Mouse (Mus musculus): ENCODE data around the gene Olfr644. TPM values are rescaled to one million over a fixed set of nuclear protein-coding genes. Genes with fewer than 3 reads are reported as not detected.

Olfr644 gene
- total and polyA plus RNA-seq, 3 experiments = not detected

- no peak for TF ChIP-seq IRF4 (IDR thresholded peaks at IDR 0.05; ENCODE audit: low read depth, low read length)
- Histone ChIP-seq H3K9ac (ENCODE audit: insufficient read depth, low read depth) (no peak overlapping the region), H3K4me3 (replicated peaks in 1 of 3; ENCODE audit: low read depth in 2 of 3, low read length in 2 of 3, poor library complexity in 1 of 3) (no peak overlapping the region), H3K27me3 (replicated peaks) (peaks cover 1% of the 10 kb centered on the region), H3K27ac (ENCODE audit: insufficient read depth, low read depth) (no peak overlapping the region), H3K4me1 (ENCODE audit: control insufficient read depth in 1 of 2, insufficient read depth in 2 of 2) (no peaks in the 10 kb centered on the region), H3K79me2 (replicated peaks; ENCODE audit: control insufficient read depth, extremely low read depth, insufficient read depth, poor library complexity, severe bottlenecking) (no peaks in the 10 kb centered on the region), H3K36me3 (replicated peaks in 1 of 2; ENCODE audit: control insufficient read depth in 1 of 2, insufficient read depth in 1 of 2, low read length in 1 of 2) (no peaks in the 10 kb centered on the region), H3K9me3 (replicated peaks; ENCODE audit: low read length) (no peaks in the 10 kb centered on the region), H3K4me2 (ENCODE audit: insufficient read depth, low read depth, poor library complexity, severe bottlenecking) (no peak overlapping the region)
- DNase-seq (ENCODE audit: extremely low read depth) = no peak
- dilution Hi-C loops (cut with MboI; ENCODE audit: extremely low pct_ligation_motif_present, extremely low pct_unique_long_range_greater_than_20kb, low sequenced_read_pairs) = no loop called here
- in situ Hi-C loops (cut with MboI; ENCODE audit: low pct_ligation_motif_present, low pct_unique_long_range_greater_than_20kb, low sequenced_read_pairs) = no loop called here
Measured at GRCm38 (mm10) chr7:104018953-104019352, 52.7 kb downstream of the Olfr644 start.

DNA sequence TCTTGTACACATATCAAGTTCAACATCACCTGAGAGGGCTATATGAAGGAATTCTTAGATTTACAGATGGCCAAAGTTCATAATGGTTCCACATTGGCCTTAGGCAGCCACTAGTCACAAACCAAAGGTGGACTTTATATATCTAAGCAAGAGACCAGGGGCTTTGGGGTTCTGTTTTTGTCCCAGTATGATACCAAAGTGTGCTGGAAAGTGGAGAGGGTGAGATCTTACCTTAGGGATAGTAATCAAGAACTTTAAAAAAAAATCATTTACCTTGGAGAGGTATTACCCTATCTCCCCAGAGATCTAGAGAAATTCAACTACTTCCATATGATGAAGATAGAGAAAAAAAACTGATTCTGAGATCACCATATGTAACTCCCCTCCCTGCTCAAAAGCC is 54.5 kb downstream of the Olfr644 start, which contains the start of gene Olfr639:
TSS of gene Olfr639 (minus strand) at position 101 of the 400 bp plus-strand sequence.
- no peak within 1 kb of the TSS for H3K4me3 ChIP-seq (replicated peaks in 1 of 3; ENCODE audit: low read depth in 2 of 3, low read length in 2 of 3, poor library complexity in 1 of 3)
- H3K79me2 ChIP-seq (replicated peaks; ENCODE audit: control insufficient read depth, extremely low read depth, insufficient read depth, poor library complexity, severe bottlenecking) = no peaks in the 10 kb centered on the region
- no peak for DNase-seq (ENCODE audit: extremely low read depth)
- H3K27me3 ChIP-seq (replicated peaks) = peaks cover 1% of the 10 kb centered on the region
- no peaks in the 10 kb centered on the region for H3K4me1 ChIP-seq (ENCODE audit: control insufficient read depth in 1 of 2, insufficient read depth in 2 of 2)
- H3K36me3 ChIP-seq (replicated peaks in 1 of 2; ENCODE audit: control insufficient read depth in 1 of 2, insufficient read depth in 1 of 2, low read length in 1 of 2) = no peaks in the 10 kb centered on the region
- TF ChIP-seq MXI1 (IDR thresholded peaks at IDR 0.05; ENCODE audit: low read depth, low read length) (no peak), KAT2A (IDR thresholded peaks at IDR 0.05; ENCODE audit: insufficient replicate concordance, low read length) (no peak), POLR2AphosphoS2 (IDR thresholded peaks at IDR 0.05; ENCODE audit: low read depth, low read length) (no peak), BHLHE40 (IDR thresholded peaks at IDR 0.05; ENCODE audit: low read depth, low read length) (no peak), ETS1 (conservative IDR thresholded peaks at IDR 0.05; ENCODE audit: low read depth, low read length) (no peak), USF1 (IDR thresholded peaks at IDR 0.05; ENCODE audit: low read depth, low read length) (no peak), ELF1 (IDR thresholded peaks at IDR 0.05; ENCODE audit: low read depth, low read length) (no peak), SIN3A (IDR thresholded peaks at IDR 0.05; ENCODE audit: low read length) (no peak), ZNF384 (IDR thresholded peaks at IDR 0.05; ENCODE audit: low read depth, low read length) (no peak), USF2 (conservative IDR thresholded peaks at IDR 0.05; ENCODE audit: low read depth, low read length) (no peak), RAD21 (IDR thresholded peaks at IDR 0.05; ENCODE audit: low read depth, low read length) (no peak), JUN (IDR thresholded peaks at IDR 0.05; ENCODE audit: insufficient read depth, low read depth, low read length) (no peak), CHD1 (IDR thresholded peaks at IDR 0.05; ENCODE audit: low read depth, low read length) (no peak), MAZ (IDR thresholded peaks at IDR 0.05; ENCODE audit: low read depth, low read length) (no peak)
- H3K9me3 ChIP-seq (replicated peaks; ENCODE audit: low read length) = no peaks in the 10 kb centered on the region
- no peak within 1 kb of the TSS for H3K27ac ChIP-seq (ENCODE audit: insufficient read depth, low read depth)
- in situ Hi-C loops (cut with MboI; ENCODE audit: low pct_ligation_motif_present, low pct_unique_long_range_greater_than_20kb, low sequenced_read_pairs) (no loop called here), dilution Hi-C loops (cut with MboI; ENCODE audit: extremely low pct_ligation_motif_present, extremely low pct_unique_long_range_greater_than_20kb, low sequenced_read_pairs) (no loop called here)
- no peak within 1 kb of the TSS for H3K4me2 ChIP-seq (ENCODE audit: insufficient read depth, low read depth, poor library complexity, severe bottlenecking)
- no peak within 1 kb of the TSS for H3K9ac ChIP-seq (ENCODE audit: insufficient read depth, low read depth)

Other genes with a start within 250 kb of the Olfr644 start
Only the 20 nearest of the 30 such genes appear.
- gene Olfr631, start 143.0 kb downstream of the Olfr644 start, total RNA-seq (2012; rRNA removed) = not detected in 2 replicates
- not detected in 2 replicates for gene Olfr631, start 143.0 kb downstream of the Olfr644 start, total RNA-seq (2014; rRNA removed)
- not detected in 2 replicates for gene Olfr631, start 143.0 kb downstream of the Olfr644 start, polyA plus RNA-seq (2012; ENCODE audit: insufficient read length, low read depth)
- gene Olfr632, start 137.5 kb downstream of the Olfr644 start, total RNA-seq (2012; rRNA removed) = not detected in 2 replicates
- gene Olfr632, start 137.5 kb downstream of the Olfr644 start, total RNA-seq (2014; rRNA removed) = not detected in 2 replicates
- gene Olfr632, start 137.5 kb downstream of the Olfr644 start, polyA plus RNA-seq (2012; ENCODE audit: insufficient read length, low read depth) = not detected in 2 replicates
- gene Olfr633, start 127.4 kb downstream of the Olfr644 start, total RNA-seq (2012; rRNA removed) = not detected in 2 replicates
- gene Olfr633, start 127.4 kb downstream of the Olfr644 start, total RNA-seq (2014; rRNA removed) = not detected in 2 replicates
- gene Olfr633, start 127.4 kb downstream of the Olfr644 start, polyA plus RNA-seq (2012; ENCODE audit: insufficient read length, low read depth) = not detected in 2 replicates
- gene Olfr635, start 100.7 kb downstream of the Olfr644 start, total RNA-seq (2012; rRNA removed) = not detected in 2 replicates
- not detected in 2 replicates for gene Olfr635, start 100.7 kb downstream of the Olfr644 start, total RNA-seq (2014; rRNA removed)
- 0.03 TPM in 1 of 2 replicates, not detected in the other for gene Olfr635, start 100.7 kb downstream of the Olfr644 start, polyA plus RNA-seq (2012; ENCODE audit: insufficient read length, low read depth)
- not detected in 2 replicates for gene Olfr638, start 73.1 kb downstream of the Olfr644 start, total RNA-seq (2012; rRNA removed)
- gene Olfr638, start 73.1 kb downstream of the Olfr644 start, total RNA-seq (2014; rRNA removed) = not detected in 2 replicates
- not detected in 2 replicates for gene Olfr638, start 73.1 kb downstream of the Olfr644 start, polyA plus RNA-seq (2012; ENCODE audit: insufficient read length, low read depth)
- not detected in 2 replicates for gene Olfr639, start 54.6 kb downstream of the Olfr644 start, total RNA-seq (2012; rRNA removed)
- not detected in 2 replicates for gene Olfr639, start 54.6 kb downstream of the Olfr644 start, total RNA-seq (2014; rRNA removed)
- not detected in 2 replicates for gene Olfr639, start 54.6 kb downstream of the Olfr644 start, polyA plus RNA-seq (2012; ENCODE audit: insufficient read length, low read depth)
- not detected in 2 replicates for gene Olfr640, start 46.3 kb downstream of the Olfr644 start, total RNA-seq (2012; rRNA removed)
- gene Olfr640, start 46.3 kb downstream of the Olfr644 start, total RNA-seq (2014; rRNA removed) = not detected in 2 replicates
- gene Olfr640, start 46.3 kb downstream of the Olfr644 start, polyA plus RNA-seq (2012; ENCODE audit: insufficient read length, low read depth) = not detected in 2 replicates
- gene Olfr641, start 36.4 kb downstream of the Olfr644 start, total RNA-seq (2012; rRNA removed) = not detected in 2 replicates
- gene Olfr641, start 36.4 kb downstream of the Olfr644 start, total RNA-seq (2014; rRNA removed) = not detected in 2 replicates
- gene Olfr641, start 36.4 kb downstream of the Olfr644 start, polyA plus RNA-seq (2012; ENCODE audit: insufficient read length, low read depth) = not detected in 2 replicates
- gene Olfr642, start 19.2 kb downstream of the Olfr644 start, total RNA-seq (2012; rRNA removed) = not detected in 2 replicates
- not detected in 2 replicates for gene Olfr642, start 19.2 kb downstream of the Olfr644 start, total RNA-seq (2014; rRNA removed)
- gene Olfr642, start 19.2 kb downstream of the Olfr644 start, polyA plus RNA-seq (2012; ENCODE audit: insufficient read length, low read depth) = not detected in 2 replicates
- not detected in 2 replicates for gene 4930516K23Rik, start 10.4 kb downstream of the Olfr644 start, total RNA-seq (2012; rRNA removed)
- not detected in 2 replicates for gene 4930516K23Rik, start 10.4 kb downstream of the Olfr644 start, total RNA-seq (2014; rRNA removed)
- 0.04 TPM in 1 of 2 replicates, not detected in the other for gene 4930516K23Rik, start 10.4 kb downstream of the Olfr644 start, polyA plus RNA-seq (2012; ENCODE audit: insufficient read length, low read depth)
- not detected in 2 replicates for gene Olfr645, start 13.6 kb upstream of the Olfr644 start, total RNA-seq (2012; rRNA removed)
- gene Olfr645, start 13.6 kb upstream of the Olfr644 start, total RNA-seq (2014; rRNA removed) = not detected in 2 replicates
- not detected in 2 replicates for gene Olfr645, start 13.6 kb upstream of the Olfr644 start, polyA plus RNA-seq (2012; ENCODE audit: insufficient read length, low read depth)
- gene Olfr646, start 33.0 kb upstream of the Olfr644 start, total RNA-seq (2012; rRNA removed) = not detected in 2 replicates
- gene Olfr646, start 33.0 kb upstream of the Olfr644 start, total RNA-seq (2014; rRNA removed) = not detected in 2 replicates
- not detected in 2 replicates for gene Olfr646, start 33.0 kb upstream of the Olfr644 start, polyA plus RNA-seq (2012; ENCODE audit: insufficient read length, low read depth)
- gene Ubqln5, start 58.0 kb upstream of the Olfr644 start, total RNA-seq (2012; rRNA removed) = not detected in 2 replicates
- not detected in 2 replicates for gene Ubqln5, start 58.0 kb upstream of the Olfr644 start, total RNA-seq (2014; rRNA removed)
- not detected in 2 replicates for gene Ubqln5, start 58.0 kb upstream of the Olfr644 start, polyA plus RNA-seq (2012; ENCODE audit: insufficient read length, low read depth)
- gene Olfr643, start 65.5 kb upstream of the Olfr644 start, total RNA-seq (2012; rRNA removed) = not detected in 2 replicates
- gene Olfr643, start 65.5 kb upstream of the Olfr644 start, total RNA-seq (2014; rRNA removed) = not detected in 2 replicates
- not detected in 2 replicates for gene Olfr643, start 65.5 kb upstream of the Olfr644 start, polyA plus RNA-seq (2012; ENCODE audit: insufficient read length, low read depth)
- not detected in 2 replicates for gene Ubqln3, start 71.4 kb upstream of the Olfr644 start, total RNA-seq (2012; rRNA removed)
- gene Ubqln3, start 71.4 kb upstream of the Olfr644 start, total RNA-seq (2014; rRNA removed) = not detected in 2 replicates
- gene Ubqln3, start 71.4 kb upstream of the Olfr644 start, polyA plus RNA-seq (2012; ENCODE audit: insufficient read length, low read depth) = not detected in 2 replicates
- not detected in 2 replicates for gene Ubqlnl, start 78.7 kb upstream of the Olfr644 start, total RNA-seq (2012; rRNA removed)
- not detected in 2 replicates for gene Ubqlnl, start 78.7 kb upstream of the Olfr644 start, total RNA-seq (2014; rRNA removed)
- gene Ubqlnl, start 78.7 kb upstream of the Olfr644 start, polyA plus RNA-seq (2012; ENCODE audit: insufficient read length, low read depth) = not detected in 2 replicates
- not detected in 2 replicates for gene Olfm5, start 93.0 kb upstream of the Olfr644 start, total RNA-seq (2012; rRNA removed)
- not detected in 2 replicates for gene Olfm5, start 93.0 kb upstream of the Olfr644 start, total RNA-seq (2014; rRNA removed)
- gene Olfm5, start 93.0 kb upstream of the Olfr644 start, polyA plus RNA-seq (2012; ENCODE audit: insufficient read length, low read depth) = not detected in 2 replicates
- gene Olfr648, start 111.5 kb upstream of the Olfr644 start, total RNA-seq (2012; rRNA removed) = not detected in 2 replicates
- not detected in 2 replicates for gene Olfr648, start 111.5 kb upstream of the Olfr644 start, total RNA-seq (2014; rRNA removed)
- not detected in 2 replicates for gene Olfr648, start 111.5 kb upstream of the Olfr644 start, polyA plus RNA-seq (2012; ENCODE audit: insufficient read length, low read depth)
- not detected in 2 replicates for gene Olfr649, start 124.1 kb upstream of the Olfr644 start, total RNA-seq (2012; rRNA removed)
- gene Olfr649, start 124.1 kb upstream of the Olfr644 start, total RNA-seq (2014; rRNA removed) = not detected in 2 replicates
- gene Olfr649, start 124.1 kb upstream of the Olfr644 start, polyA plus RNA-seq (2012; ENCODE audit: insufficient read length, low read depth) = not detected in 2 replicates
- not detected in 2 replicates for gene Trim6, start 146.9 kb upstream of the Olfr644 start, total RNA-seq (2012; rRNA removed)
- gene Trim6, start 146.9 kb upstream of the Olfr644 start, total RNA-seq (2014; rRNA removed) = not detected in 2 replicates
- gene Trim6, start 146.9 kb upstream of the Olfr644 start, polyA plus RNA-seq (2012; ENCODE audit: insufficient read length, low read depth) = 0.16 and 0.31 TPM in 2 replicates

Measured in CH12.LX (cell line).